Mouse (Mus musculus) myocyte (in vitro differentiated cells): ENCODE measurements around the gene Ncam1. TPM values are rescaled to one million over a fixed set of nuclear protein-coding genes. Genes with fewer than 3 reads are reported as not detected.

Source experiments
- H3K27me3 ChIP-seq: one replicate; pipeline ENCODE4 v1.6.1; 2011; ENCODE audit not compliant: control insufficient read depth, insufficient read depth, insufficient read length
- H3K36me3 ChIP-seq: one replicate; pipeline ENCODE4 v1.6.1; 2011; ENCODE audit not compliant: control insufficient read depth, insufficient read depth
- H3K4me2 ChIP-seq: one replicate; pipeline ENCODE4 v1.6.1; 2011; ENCODE audit warnings: low read depth, control low read depth
- H3K4me3 ChIP-seq: one replicate; pipeline ENCODE4 v1.5.1; 2011; ENCODE audit warnings: mild to moderate bottlenecking, control low read depth, moderate library complexity
- H3K79me2 ChIP-seq: one replicate; pipeline ENCODE4 v1.6.1; 2011; ENCODE audit not compliant: control insufficient read depth, insufficient read depth
- H3ac ChIP-seq: one replicate; pipeline ENCODE4 v1.6.1; 2011; ENCODE audit not compliant: control insufficient read depth, insufficient read length
- CEBPB ChIP-seq: IDR thresholded peaks from 2 replicates; pipeline ENCODE4 v1.6.1; 2011; ENCODE audit warnings: mild to moderate bottlenecking, moderate library complexity; ENCODE audit not compliant: poor library complexity, insufficient read depth, severe bottlenecking
- E2F4 ChIP-seq: IDR thresholded peaks from one replicate; pipeline ENCODE4 v1.6.1; 2011; ENCODE audit warnings: mild to moderate bottlenecking, control low read depth, moderate library complexity; ENCODE audit not compliant: insufficient read depth
- MAX ChIP-seq: IDR thresholded peaks from one replicate; pipeline ENCODE4 v1.6.1; 2011; ENCODE audit warnings: low read depth, mild to moderate bottlenecking, control low read depth
- MYOD1 ChIP-seq, 3 experiments: IDR thresholded peaks; one replicate each; pipeline ENCODE4 v1.6.1; 2011; ENCODE audit warnings: control low read depth in 2 of 3, low read depth in 2 of 3, mild to moderate bottlenecking in 2 of 3, moderate library complexity in 1 of 3; ENCODE audit not compliant: insufficient read length in 2 of 3, control insufficient read depth in 1 of 3
- MYOG ChIP-seq, 3 experiments: IDR thresholded peaks; one replicate each; pipeline ENCODE4 v1.6.1; 2011; ENCODE audit warnings: control low read depth in 2 of 3, low read depth in 2 of 3, mild to moderate bottlenecking in 2 of 3; ENCODE audit not compliant: insufficient read length in 2 of 3, control insufficient read depth in 1 of 3, insufficient read depth in 1 of 3
- POLR2A ChIP-seq: IDR thresholded peaks from one replicate; pipeline ENCODE4 v1.6.1; 2011; ENCODE audit warnings: low read depth, mild to moderate bottlenecking, control low read depth, moderate library complexity; ENCODE audit not compliant: insufficient read length
- POLR2AphosphoS2 ChIP-seq: IDR thresholded peaks from one replicate; pipeline ENCODE4 v1.6.1; 2011; ENCODE audit warnings: low read depth, control low read depth; ENCODE audit not compliant: insufficient read length
- REST ChIP-seq: IDR thresholded peaks from one replicate; pipeline ENCODE4 v1.6.1; 2011; ENCODE audit warnings: mild to moderate bottlenecking, control low read depth, moderate library complexity; ENCODE audit not compliant: insufficient read depth, insufficient read length
- SRF ChIP-seq: IDR thresholded peaks from one replicate; pipeline ENCODE4 v1.6.1; 2011; ENCODE audit warnings: low read depth; ENCODE audit not compliant: control insufficient read depth, insufficient read length
- TCF12 ChIP-seq: IDR thresholded peaks from one replicate; pipeline ENCODE4 v1.6.1; 2011; ENCODE audit warnings: mild to moderate bottlenecking, control low read depth; ENCODE audit not compliant: poor library complexity, insufficient read depth, severe bottlenecking
- TCF3 ChIP-seq: IDR thresholded peaks from one replicate; pipeline ENCODE4 v1.6.1; 2011; ENCODE audit warnings: low read depth, control low read depth; ENCODE audit not compliant: insufficient read length
- USF1 ChIP-seq: IDR thresholded peaks from one replicate; pipeline ENCODE4 v1.6.1; 2011; ENCODE audit warnings: low read depth, mild to moderate bottlenecking, control low read depth, moderate library complexity
- polyA plus RNA-seq: library from polyadenylated mRNA; unstranded; fragments of >200 nt; fragmentation: generic; extraction: Trizol; gene quantifications from one replicate; pipeline ENCODE4 v1.2.1, GENCODE M21; 2012; ENCODE audit warnings: missing spikeins

Gene Ncam1
- polyA plus RNA-seq, 1 experiment: 327 TPM

DNA sequence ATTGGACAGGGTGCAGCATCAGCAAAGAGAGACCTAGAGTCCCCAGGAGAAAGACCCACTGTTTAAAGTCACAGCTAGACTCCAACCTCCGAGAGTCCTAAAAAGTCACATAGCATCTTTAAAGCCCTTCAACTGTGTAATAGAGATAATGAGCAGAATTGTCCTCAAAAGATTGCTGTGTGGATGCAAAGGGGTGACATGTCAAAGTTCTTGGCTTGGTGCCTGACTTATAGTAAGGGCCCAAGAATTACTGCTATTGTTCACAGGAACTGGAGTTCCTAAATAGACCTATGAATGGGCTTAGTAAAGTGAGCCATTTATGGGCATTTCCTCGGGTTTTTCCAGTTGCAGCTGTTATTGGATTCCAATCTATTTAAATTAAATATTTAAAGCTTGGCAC lies 54.4 kb downstream of the Ncam1 start:
- Histone ChIP-seq H3ac (no peak overlapping the region), H3K27me3 (no peaks in the 10 kb centered on the region), H3K4me3 (no peak overlapping the region), H3K79me2 (peaks cover 100% of the 10 kb centered on the region), H3K36me3 (no peaks in the 10 kb centered on the region), H3K4me2 (no peak overlapping the region)
- TF ChIP-seq MAX (no peak), E2F4 (no peak), POLR2AphosphoS2 (no peak), MYOD1 (IDR thresholded peaks at IDR 0.05; ENCODE audit: control insufficient read depth in 1 of 3, insufficient read length in 2 of 3, low read depth in 2 of 3) (no peak), TCF3 (no peak), REST (no peak), POLR2A (no peak), MYOG (IDR thresholded peaks at IDR 0.05; ENCODE audit: control insufficient read depth in 1 of 3, insufficient read depth in 1 of 3, insufficient read length in 2 of 3, low read depth in 2 of 3) (no peak), CEBPB (no peak), SRF (no peak), TCF12 (no peak), USF1 (no peak)

GRCm38 (mm10) chr9:49739935-49740334 lies 58.8 kb downstream of the Ncam1 start:
- Histone ChIP-seq H3K79me2 (peaks cover 100% of the 10 kb centered on the region), H3K36me3 (no peaks in the 10 kb centered on the region), H3K4me2 (no peak overlapping the region), H3K27me3 (no peaks in the 10 kb centered on the region), H3K4me3 (no peak overlapping the region), H3ac (no peak overlapping the region)
- TF ChIP-seq POLR2AphosphoS2 (peak; percentile 27), MYOD1 (IDR thresholded peaks at IDR 0.05; ENCODE audit: control insufficient read depth in 1 of 3, insufficient read length in 2 of 3, low read depth in 2 of 3) (no peak)

DNA sequence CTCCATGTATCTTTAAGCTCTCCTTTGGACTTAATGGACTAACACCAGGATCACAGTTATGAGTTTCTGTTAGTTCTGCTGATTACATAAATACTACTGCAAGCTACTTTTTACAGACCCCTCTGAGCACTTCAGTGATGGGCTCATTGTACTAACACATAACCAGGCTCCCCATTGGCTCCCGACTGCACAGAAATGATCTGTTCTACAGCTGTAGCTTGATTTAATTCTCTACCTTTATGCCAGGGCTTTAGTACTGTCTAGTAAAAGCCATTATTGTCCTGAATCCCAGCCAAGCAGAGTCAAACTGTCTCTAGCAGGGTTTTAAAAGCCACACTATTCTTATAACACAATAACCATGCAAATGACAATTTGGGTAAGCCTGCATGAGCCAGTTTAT lies 60.2 kb downstream of the Ncam1 start:
- Histone ChIP-seq H3K79me2 (peaks cover 99% of the 10 kb centered on the region), H3K36me3 (peaks cover 6% of the 10 kb centered on the region), H3K4me3 (no peak overlapping the region), H3K4me2 (no peak overlapping the region), H3K27me3 (no peaks in the 10 kb centered on the region), H3ac (no peak overlapping the region)
- TF ChIP-seq TCF3 (no peak), TCF12 (no peak), POLR2AphosphoS2 (no peak), MAX (no peak), E2F4 (no peak), USF1 (no peak)

DNA sequence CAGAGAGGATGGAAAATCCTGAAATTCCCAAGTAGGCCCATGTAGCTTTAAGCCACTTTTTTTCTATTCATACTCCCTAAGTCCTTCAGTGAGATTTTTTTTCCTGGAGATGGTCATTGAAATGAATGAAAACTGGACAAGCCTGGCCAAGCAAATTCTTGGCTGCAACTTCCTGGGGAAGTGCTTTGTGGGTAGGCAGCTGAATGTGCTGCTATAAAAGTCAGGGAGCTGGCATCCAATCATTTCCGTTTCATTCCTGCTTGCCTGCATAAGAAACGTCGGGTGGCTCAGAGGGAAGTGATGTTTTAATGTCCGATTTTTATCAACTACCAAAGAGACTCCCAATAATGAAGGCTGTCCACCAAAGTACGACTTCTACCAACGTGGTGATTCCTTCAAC lies 61.6 kb downstream of the Ncam1 start:
- Histone ChIP-seq H3K4me3 (no peak overlapping the region), H3K27me3 (no peaks in the 10 kb centered on the region), H3K79me2 (peaks cover 92% of the 10 kb centered on the region), H3ac (no peak overlapping the region), H3K36me3 (peaks cover 6% of the 10 kb centered on the region), H3K4me2 (no peak overlapping the region)
- no peak for TF ChIP-seq MYOG (IDR thresholded peaks at IDR 0.05; ENCODE audit: control insufficient read depth in 1 of 3, insufficient read depth in 1 of 3, insufficient read length in 2 of 3, low read depth in 2 of 3)
- no peak for TF ChIP-seq REST
- TF ChIP-seq E2F4: no peak
- no peak for TF ChIP-seq POLR2A
- no peak for TF ChIP-seq MAX
- no peak for TF ChIP-seq MYOD1 (IDR thresholded peaks at IDR 0.05; ENCODE audit: control insufficient read depth in 1 of 3, insufficient read length in 2 of 3, low read depth in 2 of 3)
- no peak for TF ChIP-seq USF1

DNA sequence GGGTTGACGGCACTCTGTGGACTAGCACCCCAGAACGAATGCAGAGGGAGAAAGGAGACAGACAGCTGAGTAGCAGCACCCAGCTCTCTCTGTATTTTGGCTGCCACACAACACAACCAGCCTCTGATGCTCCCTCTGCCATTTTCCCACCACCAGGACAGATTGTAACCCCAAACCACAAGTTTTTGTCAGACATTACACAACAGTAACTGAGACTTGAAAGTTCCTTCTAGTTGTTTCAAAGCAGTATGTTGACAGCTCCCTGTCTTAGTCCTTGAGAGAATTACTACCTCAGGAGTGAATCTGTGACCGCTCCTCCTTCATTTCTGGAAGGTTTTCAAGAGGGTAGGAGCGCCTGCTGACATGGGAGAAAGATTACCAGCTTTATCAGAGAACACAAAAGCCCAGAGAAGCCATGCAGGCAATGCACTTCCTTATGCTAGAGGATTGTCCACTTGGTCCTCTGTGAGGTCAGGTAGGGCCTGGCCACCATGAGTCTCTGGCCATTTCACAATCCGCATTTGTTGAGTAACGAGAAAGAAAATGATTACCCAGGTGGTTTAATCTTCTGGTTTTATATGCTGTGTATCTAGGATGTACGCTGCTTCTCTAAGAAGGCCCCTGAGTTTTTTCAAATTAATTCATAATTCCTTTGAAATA lies 64.2 kb downstream of the Ncam1 start:
- Histone ChIP-seq H3K79me2 (peaks cover 92% of the 10 kb centered on the region), H3K4me3 (no peak overlapping the region), H3K27me3 (no peaks in the 10 kb centered on the region), H3ac (no peak overlapping the region), H3K4me2 (no peak overlapping the region), H3K36me3 (peaks cover 8% of the 10 kb centered on the region)
- TF ChIP-seq MAX (no peak), REST (no peak), USF1 (no peak), POLR2AphosphoS2 (no peak), POLR2A (no peak), TCF3 (no peak), TCF12 (no peak), SRF (no peak), MYOD1 (IDR thresholded peaks at IDR 0.05; ENCODE audit: control insufficient read depth in 1 of 3, insufficient read length in 2 of 3, low read depth in 2 of 3) (no peak), CEBPB (no peak), E2F4 (no peak), MYOG (IDR thresholded peaks at IDR 0.05; ENCODE audit: control insufficient read depth in 1 of 3, insufficient read depth in 1 of 3, insufficient read length in 2 of 3, low read depth in 2 of 3) (no peak)
